Mouse (Mus musculus) heart, embryonic 10.5 days (tissue): Measurements from ENCODE around the gene Nepro. TPM values are rescaled to one million over a fixed set of nuclear protein-coding genes. Genes with fewer than 3 reads are reported as not detected.
A peak's percentile ranks its signal among the peaks of the same experiment; 100 is the strongest.

Experiments
- DNase-seq: peaks from one replicate; pipeline ENCODE4 v3.0.0-alpha.2; 2017; ENCODE audit warnings: low spot score
- H3K27ac ChIP-seq: fragments of 300-500 bp; sonication (generic); 2 replicates; pipeline ENCODE4 v1.5.1; 2016; ENCODE audit warnings: mild to moderate bottlenecking
- H3K27me3 ChIP-seq: fragments of 300-500 bp; sonication (generic); 2 replicates; pipeline ENCODE4 v1.6.1; 2016; ENCODE audit warnings: mild to moderate bottlenecking; ENCODE audit not compliant: poor library complexity, insufficient read depth, severe bottlenecking
- H3K36me3 ChIP-seq: fragments of 300-500 bp; sonication (generic); 2 replicates; pipeline ENCODE4 v1.6.1; 2016; ENCODE audit warnings: mild to moderate bottlenecking, moderate library complexity
- H3K4me1 ChIP-seq: fragments of 300-500 bp; sonication (generic); 2 replicates; pipeline ENCODE4 v1.6.1; 2016; ENCODE audit warnings: mild to moderate bottlenecking
- H3K4me3 ChIP-seq: fragments of 300-500 bp; sonication (generic); 2 replicates; pipeline ENCODE4 v1.5.1; 2016; ENCODE audit warnings: mild to moderate bottlenecking, moderate library complexity
- H3K9me3 ChIP-seq: fragments of 300-500 bp; sonication (generic); 2 replicates; pipeline ENCODE4 v1.6.1; 2016; ENCODE audit warnings: mild to moderate bottlenecking, moderate library complexity
- WGBS: fragments of 180-500 bp; shearing (Covaris S2); methylation state at CpG from one replicate; pipeline ENCODE4 v1.1.7; 2016; 5-methylcytosine and 5-hydroxymethylcytosine counted together
- polyA plus RNA-seq: library from polyadenylated mRNA; unstranded; fragments of >200 nt; fragmentation: Nextera tagmentation; extraction: Ambion mirVana; gene quantifications from 2 replicates; pipeline ENCODE4 v1.2.1, GENCODE M21; 2016

Gene Nepro
- polyA plus RNA-seq, 1 experiment from 2014 or later, result 9.3 TPM

- peaks cover 7% of the 10 kb centered on the region; the same call in 1 of the 2 replicates for H3K4me1 ChIP-seq
- WGBS, result 67% methylated on average over 7 of the region's 7 CpGs
- H3K36me3 ChIP-seq, result peaks cover 14% of the 10 kb centered on the region
- H3K4me3 ChIP-seq, result no peak overlapping the region
- DNase-seq, result no peak
- no peaks in the 10 kb centered on the region for H3K27me3 ChIP-seq
- no peaks in the 10 kb centered on the region for H3K9me3 ChIP-seq
- H3K27ac ChIP-seq, result no peak overlapping the region
Measured at GRCm38 (mm10) chr16:44719349-44719748, 4.8 kb upstream of the Nepro start.

GRCm38 (mm10) chr16:44720518-44720917 lies 3.6 kb upstream of the Nepro start:
- H3K27ac ChIP-seq, result no peak overlapping the region
- peaks cover 14% of the 10 kb centered on the region for H3K36me3 ChIP-seq
- no peaks in the 10 kb centered on the region for H3K9me3 ChIP-seq
- no peak for DNase-seq
- WGBS, result 82% methylated on average over 3 of the region's 3 CpGs
- no peak overlapping the region for H3K4me3 ChIP-seq
- H3K27me3 ChIP-seq, result no peaks in the 10 kb centered on the region
- H3K4me1 ChIP-seq, result peaks cover 12% of the 10 kb centered on the region; the same call in 1 of the 2 replicates

GRCm38 (mm10) chr16:44722666-44723065 lies 1.4 kb upstream of the Nepro start:
- Histone ChIP-seq H3K27me3 (no peaks in the 10 kb centered on the region), H3K27ac (no peak overlapping the region), H3K9me3 (no peaks in the 10 kb centered on the region), H3K4me3 (no peak overlapping the region), H3K4me1 (peaks cover 12% of the 10 kb centered on the region; the same call in 1 of the 2 replicates), H3K36me3 (peaks cover 21% of the 10 kb centered on the region)
- 57% methylated on average over 2 of the region's 2 CpGs for WGBS
- DNase-seq, result no peak

- Histone ChIP-seq H3K27ac (peak overlapping the region; percentile 98), H3K36me3 (peaks cover 32% of the 10 kb centered on the region), H3K9me3 (no peaks in the 10 kb centered on the region), H3K4me1 (peaks cover 12% of the 10 kb centered on the region; the same call in 1 of the 2 replicates), H3K27me3 (no peaks in the 10 kb centered on the region), H3K4me3 (peak overlapping the region; percentile 88)
- under 1% methylated on average over 14 of the region's 14 CpGs for WGBS
- DNase-seq, result peak; percentile 88
Measured at GRCm38 (mm10) chr16:44724847-44725246, 746 bp downstream of the Nepro start.

- WGBS, result 44% methylated on average over 14 of the region's 14 CpGs
- Histone ChIP-seq H3K27ac (peak overlapping the region; percentile 98), H3K27me3 (no peaks in the 10 kb centered on the region), H3K4me1 (peaks cover 12% of the 10 kb centered on the region; the same call in 1 of the 2 replicates), H3K36me3 (peaks cover 31% of the 10 kb centered on the region), H3K4me3 (peak overlapping the region; percentile 88), H3K9me3 (no peaks in the 10 kb centered on the region)
- peak; percentile 80 for DNase-seq
Measured at GRCm38 (mm10) chr16:44725286-44726223, 1.5 kb downstream of the Nepro start.

- peaks cover 50% of the 10 kb centered on the region for H3K36me3 ChIP-seq
- H3K9me3 ChIP-seq, result no peaks in the 10 kb centered on the region
- H3K27me3 ChIP-seq, result no peaks in the 10 kb centered on the region
- no peak overlapping the region for H3K27ac ChIP-seq
- H3K4me3 ChIP-seq, result no peak overlapping the region
- peaks cover 12% of the 10 kb centered on the region; the same call in 1 of the 2 replicates for H3K4me1 ChIP-seq
- DNase-seq, result no peak
- WGBS, result 94% methylated on average over 3 of the region's 3 CpGs
Measured at GRCm38 (mm10) chr16:44727525-44727924, 3.4 kb downstream of the Nepro start.

- Histone ChIP-seq H3K9me3 (no peaks in the 10 kb centered on the region), H3K27ac (no peak overlapping the region), H3K27me3 (no peaks in the 10 kb centered on the region), H3K36me3 (peaks cover 97% of the 10 kb centered on the region), H3K4me3 (no peak overlapping the region), H3K4me1 (no peaks in the 10 kb centered on the region)
- no peak for DNase-seq
- 85% methylated on average over 3 of the region's 3 CpGs for WGBS
Measured at GRCm38 (mm10) chr16:44734059-44734458, 10.0 kb downstream of the Nepro start.

- WGBS, result 88% methylated on average over 5 of the region's 5 CpGs
- Histone ChIP-seq H3K27ac (no peak overlapping the region), H3K27me3 (no peaks in the 10 kb centered on the region), H3K9me3 (no peaks in the 10 kb centered on the region), H3K4me3 (no peak overlapping the region), H3K36me3 (peaks cover 92% of the 10 kb centered on the region), H3K4me1 (no peaks in the 10 kb centered on the region)
- DNase-seq, result no peak
Measured at GRCm38 (mm10) chr16:44735676-44736075, 11.6 kb downstream of the Nepro start.

- H3K36me3 ChIP-seq, result peaks cover 91% of the 10 kb centered on the region
- no peaks in the 10 kb centered on the region for H3K4me1 ChIP-seq
- no peak overlapping the region for H3K27ac ChIP-seq
- H3K27me3 ChIP-seq, result no peaks in the 10 kb centered on the region
- no peak overlapping the region for H3K4me3 ChIP-seq
- H3K9me3 ChIP-seq, result no peaks in the 10 kb centered on the region
- DNase-seq, result no peak
- WGBS, result 86% methylated on average over 4 of the region's 4 CpGs
Measured at GRCm38 (mm10) chr16:44736118-44736517, 12.0 kb downstream of the Nepro start.

GRCm38 (mm10) chr16:44742753-44743152 lies 18.7 kb downstream of the Nepro start:
- H3K36me3 ChIP-seq, result peaks cover 38% of the 10 kb centered on the region
- WGBS, result 83% methylated on average over 1 of the region's 1 CpGs

GRCm38 (mm10) chr16:44745471-44745865 lies 21.4 kb downstream of the Nepro start:
- peak overlapping the region; percentile 89 for H3K4me3 ChIP-seq
- no peak for DNase-seq
- no peaks in the 10 kb centered on the region for H3K9me3 ChIP-seq
- H3K4me1 ChIP-seq, result peaks cover 11% of the 10 kb centered on the region; the same call in 1 of the 2 replicates
- H3K27me3 ChIP-seq, result no peaks in the 10 kb centered on the region
- H3K27ac ChIP-seq, result peak overlapping the region; percentile 98
- WGBS, result 8% methylated on average over 14 of the region's 14 CpGs
- H3K36me3 ChIP-seq, result peaks cover 16% of the 10 kb centered on the region

More at GRCm38 (mm10) chr16:44742753-44743152, 18.7 kb downstream of the Nepro start:
- no peak for DNase-seq
- Histone ChIP-seq H3K4me1 (peaks cover 11% of the 10 kb centered on the region; the same call in 1 of the 2 replicates), H3K27ac (no peak overlapping the region), H3K9me3 (no peaks in the 10 kb centered on the region), H3K4me3 (no peak overlapping the region), H3K27me3 (no peaks in the 10 kb centered on the region)

- H3K36me3 ChIP-seq, result peaks cover 13% of the 10 kb centered on the region
- no peaks in the 10 kb centered on the region for H3K27me3 ChIP-seq
- H3K4me3 ChIP-seq, result peak within 1 kb of the TSS; percentile 89
- H3K9me3 ChIP-seq, result no peaks in the 10 kb centered on the region
- peak; percentile 94 for DNase-seq
- under 1% methylated on average over 47 of the region's 47 CpGs for WGBS
- peaks cover 11% of the 10 kb centered on the region; the same call in 1 of the 2 replicates for H3K4me1 ChIP-seq
- peak within 1 kb of the TSS; percentile 98 for H3K27ac ChIP-seq
Measured at GRCm38 (mm10) chr16:44745866-44746562, 21.9 kb downstream of the Nepro start, which contains the start of gene Gtpbp8. Gene Gtpbp8 (minus strand): TSS chr16:44746363.

- no peaks in the 10 kb centered on the region for H3K9me3 ChIP-seq
- H3K4me3 ChIP-seq, result no peak overlapping the region
- no peaks in the 10 kb centered on the region for H3K27me3 ChIP-seq
- DNase-seq, result no peak
- no peaks in the 10 kb centered on the region for H3K36me3 ChIP-seq
- 53% methylated on average over 3 of the region's 3 CpGs for WGBS
- H3K4me1 ChIP-seq, result peaks cover 11% of the 10 kb centered on the region; the same call in 1 of the 2 replicates
- no peak overlapping the region for H3K27ac ChIP-seq
Measured at GRCm38 (mm10) chr16:44748007-44748406, 23.9 kb downstream of the Nepro start.
